Mouse (Mus musculus): ENCODE measurements around the gene Limk2. TPM values are rescaled to one million over a fixed set of nuclear protein-coding genes. Genes with fewer than 3 reads are reported as not detected.

Gene Limk2
- polyA plus RNA-seq, 1 experiment from 2014 or later = 54.5 TPM

GRCm38 (mm10) chr11:3381148-3381814, 27.7 kb downstream of the Limk2 start:
- Histone ChIP-seq H3K4me1 (replicated peaks; ENCODE audit: control insufficient read depth, insufficient read depth, low read length) (no peaks in the 10 kb centered on the region), H3K9ac (ENCODE audit: low read length) (no peak overlapping the region), H3K36me3 (ENCODE audit: control insufficient read depth, insufficient read depth, low read length) (peaks cover 13% of the 10 kb centered on the region), H3K27me3 (ENCODE audit: control insufficient read depth, insufficient read depth, low read depth, low read length) (no peaks in the 10 kb centered on the region), H3K9me3 (ENCODE audit: control insufficient read depth, low read length) (no peaks in the 10 kb centered on the region), H3K27ac (ENCODE audit: low read length) (no peak overlapping the region), H3K4me2 (ENCODE audit: low read depth, low read length) (no peak overlapping the region), H3K4me3 (ENCODE audit: low read length) (no peak overlapping the region)
- 59% methylated on average over 6 of the region's 6 CpGs for WGBS
- no peak for ATAC-seq (ENCODE audit: low read depth)

- Histone ChIP-seq H3K9me3 (ENCODE audit: control insufficient read depth, low read length) (no peaks in the 10 kb centered on the region), H3K4me3 (ENCODE audit: low read length) (no peak overlapping the region), H3K27ac (ENCODE audit: low read length) (no peak overlapping the region), H3K4me1 (replicated peaks; ENCODE audit: control insufficient read depth, insufficient read depth, low read length) (peaks cover 4% of the 10 kb centered on the region; the same call in 1 of the 2 replicates), H3K9ac (ENCODE audit: low read length) (no peak overlapping the region), H3K27me3 (ENCODE audit: control insufficient read depth, insufficient read depth, low read depth, low read length) (no peaks in the 10 kb centered on the region), H3K36me3 (ENCODE audit: control insufficient read depth, insufficient read depth, low read length) (peaks cover 11% of the 10 kb centered on the region), H3K4me2 (ENCODE audit: low read depth, low read length) (no peak overlapping the region)
- no peak for ATAC-seq (ENCODE audit: low read depth)
- WGBS = 65% methylated on average over 4 of the region's 4 CpGs
These were observed 29.6 kb downstream of the Limk2 start for GRCm38 (mm10) chr11:3379427-3379826.

- Histone ChIP-seq H3K9me3 (ENCODE audit: control insufficient read depth, low read length) (no peaks in the 10 kb centered on the region), H3K4me2 (ENCODE audit: low read depth, low read length) (no peak overlapping the region), H3K9ac (ENCODE audit: low read length) (no peak overlapping the region), H3K36me3 (ENCODE audit: control insufficient read depth, insufficient read depth, low read length) (no peaks in the 10 kb centered on the region), H3K27me3 (ENCODE audit: control insufficient read depth, insufficient read depth, low read depth, low read length) (no peaks in the 10 kb centered on the region), H3K27ac (ENCODE audit: low read length) (no peak overlapping the region), H3K4me1 (replicated peaks; ENCODE audit: control insufficient read depth, insufficient read depth, low read length) (peaks cover 35% of the 10 kb centered on the region), H3K4me3 (ENCODE audit: low read length) (no peak overlapping the region)
- 53% methylated on average over 12 of the region's 12 CpGs for WGBS
- no peak for ATAC-seq (ENCODE audit: low read depth)
These were observed 34.2 kb downstream of the Limk2 start for GRCm38 (mm10) chr11:3374741-3375140.

- no peak overlapping the region for H3K4me2 ChIP-seq (ENCODE audit: low read depth, low read length)
- H3K36me3 ChIP-seq (ENCODE audit: control insufficient read depth, insufficient read depth, low read length) = no peaks in the 10 kb centered on the region
- H3K27ac ChIP-seq (ENCODE audit: low read length) = peak overlapping the region; percentile 43
- H3K4me3 ChIP-seq (ENCODE audit: low read length) = no peak overlapping the region
- no peak for ATAC-seq (ENCODE audit: low read depth)
- no peak overlapping the region for H3K9ac ChIP-seq (ENCODE audit: low read length)
- WGBS = 29% methylated on average over 7 of the region's 7 CpGs
- H3K4me1 ChIP-seq (replicated peaks; ENCODE audit: control insufficient read depth, insufficient read depth, low read length) = peaks cover 38% of the 10 kb centered on the region
- H3K27me3 ChIP-seq (ENCODE audit: control insufficient read depth, insufficient read depth, low read depth, low read length) = no peaks in the 10 kb centered on the region
- H3K9me3 ChIP-seq (ENCODE audit: control insufficient read depth, low read length) = no peaks in the 10 kb centered on the region
These were observed 34.7 kb downstream of the Limk2 start for GRCm38 (mm10) chr11:3374293-3374645.

GRCm38 (mm10) chr11:3373591-3374292, 35.2 kb downstream of the Limk2 start:
- Histone ChIP-seq H3K4me3 (ENCODE audit: low read length) (no peak overlapping the region), H3K36me3 (ENCODE audit: control insufficient read depth, insufficient read depth, low read length) (no peaks in the 10 kb centered on the region), H3K4me1 (replicated peaks; ENCODE audit: control insufficient read depth, insufficient read depth, low read length) (peaks cover 43% of the 10 kb centered on the region), H3K9ac (ENCODE audit: low read length) (no peak overlapping the region), H3K9me3 (ENCODE audit: control insufficient read depth, low read length) (no peaks in the 10 kb centered on the region), H3K4me2 (ENCODE audit: low read depth, low read length) (no peak overlapping the region), H3K27ac (ENCODE audit: low read length) (peak overlapping the region; percentile 43), H3K27me3 (ENCODE audit: control insufficient read depth, insufficient read depth, low read depth, low read length) (no peaks in the 10 kb centered on the region)
- ATAC-seq (ENCODE audit: low read depth) = peak; percentile 13; the same call in 1 of the 2 replicates
- WGBS = 28% methylated on average over 7 of the region's 7 CpGs

- peak; percentile 28 for ATAC-seq (ENCODE audit: low read depth)
- H3K9ac ChIP-seq (ENCODE audit: low read length) = peak overlapping the region; percentile 64
- H3K27ac ChIP-seq (ENCODE audit: low read length) = peak overlapping the region; percentile 58
- no peaks in the 10 kb centered on the region for H3K27me3 ChIP-seq (ENCODE audit: control insufficient read depth, insufficient read depth, low read depth, low read length)
- H3K36me3 ChIP-seq (ENCODE audit: control insufficient read depth, insufficient read depth, low read length) = no peaks in the 10 kb centered on the region
- no peaks in the 10 kb centered on the region for H3K9me3 ChIP-seq (ENCODE audit: control insufficient read depth, low read length)
- 25% methylated on average over 7 of the region's 7 CpGs for WGBS
- H3K4me3 ChIP-seq (ENCODE audit: low read length) = peak overlapping the region; percentile 55
- peak overlapping the region; percentile 70 for H3K4me2 ChIP-seq (ENCODE audit: low read depth, low read length)
- peaks cover 44% of the 10 kb centered on the region for H3K4me1 ChIP-seq (replicated peaks; ENCODE audit: control insufficient read depth, insufficient read depth, low read length)
These were observed 37.2 kb downstream of the Limk2 start for GRCm38 (mm10) chr11:3371599-3372295.

- Histone ChIP-seq H3K4me1 (replicated peaks; ENCODE audit: control insufficient read depth, insufficient read depth, low read length) (peaks cover 44% of the 10 kb centered on the region), H3K36me3 (ENCODE audit: control insufficient read depth, insufficient read depth, low read length) (no peaks in the 10 kb centered on the region), H3K9ac (ENCODE audit: low read length) (peak overlapping the region; percentile 64), H3K4me2 (ENCODE audit: low read depth, low read length) (peak overlapping the region; percentile 70), H3K4me3 (ENCODE audit: low read length) (peak overlapping the region; percentile 55), H3K27me3 (ENCODE audit: control insufficient read depth, insufficient read depth, low read depth, low read length) (no peaks in the 10 kb centered on the region), H3K27ac (ENCODE audit: low read length) (peak overlapping the region; percentile 58), H3K9me3 (ENCODE audit: control insufficient read depth, low read length) (no peaks in the 10 kb centered on the region)
- ATAC-seq (ENCODE audit: low read depth) = peak; percentile 95
- WGBS = 3% methylated on average over 27 of the region's 27 CpGs
These were observed 37.9 kb downstream of the Limk2 start for GRCm38 (mm10) chr11:3370928-3371598.

GRCm38 (mm10) chr11:3370162-3370561, 38.8 kb downstream of the Limk2 start:
- Histone ChIP-seq H3K9ac (ENCODE audit: low read length) (peak overlapping the region; percentile 2; the same call in 1 of the 2 replicates), H3K27ac (ENCODE audit: low read length) (peak overlapping the region; percentile 33), H3K27me3 (ENCODE audit: control insufficient read depth, insufficient read depth, low read depth, low read length) (no peaks in the 10 kb centered on the region), H3K4me1 (replicated peaks; ENCODE audit: control insufficient read depth, insufficient read depth, low read length) (peaks cover 44% of the 10 kb centered on the region), H3K4me3 (ENCODE audit: low read length) (peak overlapping the region; percentile 55; the same call in 1 of the 2 replicates), H3K36me3 (ENCODE audit: control insufficient read depth, insufficient read depth, low read length) (no peaks in the 10 kb centered on the region), H3K9me3 (ENCODE audit: control insufficient read depth, low read length) (no peaks in the 10 kb centered on the region), H3K4me2 (ENCODE audit: low read depth, low read length) (peak overlapping the region; percentile 70)
- ATAC-seq (ENCODE audit: low read depth) = no peak
- WGBS = 62% methylated on average over 2 of the region's 2 CpGs

- Histone ChIP-seq H3K9me3 (ENCODE audit: control insufficient read depth, low read length) (no peaks in the 10 kb centered on the region), H3K4me1 (replicated peaks; ENCODE audit: control insufficient read depth, insufficient read depth, low read length) (peaks cover 40% of the 10 kb centered on the region)
These were observed 39.5 kb downstream of the Limk2 start for GRCm38 (mm10) chr11:3369449-3369848.

More at GRCm38 (mm10) chr11:3369449-3369848, 39.5 kb downstream of the Limk2 start:
- Histone ChIP-seq H3K36me3 (ENCODE audit: control insufficient read depth, insufficient read depth, low read length) (no peaks in the 10 kb centered on the region), H3K9ac (ENCODE audit: low read length) (no peak overlapping the region), H3K4me3 (ENCODE audit: low read length) (no peak overlapping the region), H3K27me3 (ENCODE audit: control insufficient read depth, insufficient read depth, low read depth, low read length) (no peaks in the 10 kb centered on the region), H3K27ac (ENCODE audit: low read length) (no peak overlapping the region; the same call in 1 of the 2 replicates), H3K4me2 (ENCODE audit: low read depth, low read length) (peak overlapping the region; percentile 25; the same call in 1 of the 2 replicates)
- 61% methylated on average over 5 of the region's 5 CpGs for WGBS
- no peak for ATAC-seq (ENCODE audit: low read depth)
